Mouse (Mus musculus): ENCODE measurements at regions not wholly inside any gene's neighbourhood (a gene's known extent, or its start where the extent isn't known, plus 50 kb on each side); places are given as distances from the start of the nearest gene placed in this dataset.

DNA sequence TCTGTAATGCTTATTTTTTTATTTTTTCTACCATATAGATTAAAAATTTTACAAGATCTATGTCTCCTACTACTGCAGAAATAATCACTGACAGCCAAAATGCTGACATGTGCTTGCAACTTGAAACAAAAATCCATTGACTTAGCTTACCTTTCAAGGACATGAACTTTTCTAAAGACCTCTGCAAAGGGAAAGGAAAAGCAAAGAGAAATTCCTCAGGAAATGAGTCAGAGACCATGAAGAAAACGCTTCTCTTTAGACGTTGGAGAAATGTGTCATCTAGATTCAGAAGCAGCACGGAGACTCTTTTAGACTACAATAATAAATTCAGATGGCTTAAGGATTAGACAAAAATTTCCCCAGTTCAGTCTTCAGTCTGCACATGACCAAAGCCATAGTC lies 2188.6 kb upstream of the Tenm3 start:
- Histone ChIP-seq H3K4me1 (replicated peaks; ENCODE audit: control insufficient read depth in 2 of 2, insufficient read depth in 2 of 2, low read length in 1 of 2) (no peaks in the 10 kb centered on the region), H3K27ac (no peak overlapping the region), H3K9me3 (ENCODE audit: control insufficient read depth, low read length) (no peaks in the 10 kb centered on the region), H3K9ac (replicated peaks) (no peak overlapping the region), H3K36me3 (replicated peaks; ENCODE audit: control insufficient read depth, insufficient read depth, low read depth) (no peaks in the 10 kb centered on the region), H3K4me3 (ENCODE audit: insufficient read depth in 1 of 2, low read depth in 2 of 2, low read length in 2 of 2) (no peak overlapping the region), H3K4me2 (ENCODE audit: low read depth) (no peak overlapping the region), H3K27me3 (ENCODE audit: control insufficient read depth, insufficient read depth, low read length) (no peaks in the 10 kb centered on the region)
- WGBS (ENCODE audit: insufficient replicate concordance): 26% methylated on average over 3 of the region's 3 CpGs
- no peak for DNase-seq (ENCODE audit: low read depth in 3 of 3, low spot score in 3 of 3)
- no peak for TF ChIP-seq CTCF (IDR thresholded peaks at IDR 0.05; ENCODE audit: low read depth)
- TF ChIP-seq EP300 (IDR thresholded peaks at IDR 0.05; ENCODE audit: low read depth): no peak
- ATAC-seq (ENCODE audit: insufficient read depth): no peak

DNA sequence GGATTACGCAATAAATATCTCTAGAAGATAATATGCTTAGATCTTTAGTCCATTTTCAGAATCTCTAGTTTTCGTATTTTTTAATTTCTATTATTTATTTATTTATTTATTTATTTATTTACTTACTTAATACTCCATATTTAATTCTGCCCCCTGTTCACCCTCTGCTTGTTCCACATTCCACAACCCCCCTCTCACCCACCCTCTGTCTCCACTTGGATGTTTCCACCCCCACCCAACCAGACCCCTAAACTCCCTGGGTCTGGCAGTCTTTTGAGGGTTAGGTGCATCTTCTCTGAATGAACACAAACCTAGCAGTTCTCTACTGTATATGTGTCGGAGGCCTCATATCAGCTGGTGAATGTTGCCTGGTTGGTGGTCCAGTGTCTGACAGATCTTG lies 2166.8 kb upstream of the Tenm3 start:
- H3K4me2 ChIP-seq (ENCODE audit: low read depth): no peak overlapping the region
- H3K4me1 ChIP-seq (replicated peaks; ENCODE audit: control insufficient read depth in 2 of 2, insufficient read depth in 2 of 2, low read length in 1 of 2): no peaks in the 10 kb centered on the region
- H3K4me3 ChIP-seq (ENCODE audit: insufficient read depth in 1 of 2, low read depth in 2 of 2, low read length in 2 of 2): no peak overlapping the region
- H3K27ac ChIP-seq: no peak overlapping the region
- no peaks in the 10 kb centered on the region for H3K9me3 ChIP-seq (ENCODE audit: control insufficient read depth, low read length)
- H3K27me3 ChIP-seq (ENCODE audit: control insufficient read depth, insufficient read depth, low read length): no peaks in the 10 kb centered on the region
- DNase-seq (ENCODE audit: low read depth in 3 of 3, low spot score in 3 of 3) (no peak), ATAC-seq (ENCODE audit: insufficient read depth) (no peak)
- TF ChIP-seq CTCF (IDR thresholded peaks at IDR 0.05; ENCODE audit: low read depth): no peak
- no peak for TF ChIP-seq EP300 (IDR thresholded peaks at IDR 0.05; ENCODE audit: low read depth)
- WGBS (ENCODE audit: insufficient replicate concordance): 68% methylated on average over 3 of the region's 3 CpGs
- H3K9ac ChIP-seq (replicated peaks): no peak overlapping the region
- H3K36me3 ChIP-seq (replicated peaks; ENCODE audit: control insufficient read depth, insufficient read depth, low read depth): no peaks in the 10 kb centered on the region

DNA sequence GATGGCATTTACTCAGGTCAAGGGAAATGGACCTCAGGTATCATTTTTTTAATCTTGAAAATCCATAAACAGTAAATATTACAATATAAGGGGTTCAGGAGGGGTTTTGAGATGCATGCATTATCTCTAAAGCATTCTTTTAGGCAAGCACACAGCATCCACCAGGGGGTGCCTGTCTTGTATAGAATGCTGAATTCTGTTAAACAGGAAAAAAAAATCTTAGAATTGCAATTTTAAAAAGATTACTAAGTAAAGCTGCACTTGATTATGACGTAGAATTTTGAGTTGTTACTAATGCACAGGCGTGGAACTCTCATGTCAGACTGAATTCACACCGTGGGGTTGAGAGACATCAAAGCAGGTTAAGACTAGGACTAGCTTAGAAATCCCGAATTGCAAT lies 2123.6 kb upstream of the Tenm3 start:
- Histone ChIP-seq H3K27me3 (ENCODE audit: control insufficient read depth, insufficient read depth, low read length) (no peaks in the 10 kb centered on the region), H3K4me2 (ENCODE audit: low read depth) (no peak overlapping the region), H3K9me3 (ENCODE audit: control insufficient read depth, low read length) (no peaks in the 10 kb centered on the region), H3K4me3 (ENCODE audit: insufficient read depth in 1 of 2, low read depth in 2 of 2, low read length in 2 of 2) (no peak overlapping the region), H3K36me3 (replicated peaks; ENCODE audit: control insufficient read depth, insufficient read depth, low read depth) (no peaks in the 10 kb centered on the region), H3K9ac (replicated peaks) (no peak overlapping the region), H3K4me1 (replicated peaks; ENCODE audit: control insufficient read depth in 2 of 2, insufficient read depth in 2 of 2, low read length in 1 of 2) (no peaks in the 10 kb centered on the region), H3K27ac (no peak overlapping the region)
- TF ChIP-seq EP300 (IDR thresholded peaks at IDR 0.05; ENCODE audit: low read depth) (no peak), CTCF (IDR thresholded peaks at IDR 0.05; ENCODE audit: low read depth) (no peak)
- DNase-seq (ENCODE audit: low read depth in 3 of 3, low spot score in 3 of 3): no peak
- 44% methylated on average over 4 of the region's 4 CpGs for WGBS (ENCODE audit: insufficient replicate concordance)
- no peak for ATAC-seq (ENCODE audit: insufficient read depth)

DNA sequence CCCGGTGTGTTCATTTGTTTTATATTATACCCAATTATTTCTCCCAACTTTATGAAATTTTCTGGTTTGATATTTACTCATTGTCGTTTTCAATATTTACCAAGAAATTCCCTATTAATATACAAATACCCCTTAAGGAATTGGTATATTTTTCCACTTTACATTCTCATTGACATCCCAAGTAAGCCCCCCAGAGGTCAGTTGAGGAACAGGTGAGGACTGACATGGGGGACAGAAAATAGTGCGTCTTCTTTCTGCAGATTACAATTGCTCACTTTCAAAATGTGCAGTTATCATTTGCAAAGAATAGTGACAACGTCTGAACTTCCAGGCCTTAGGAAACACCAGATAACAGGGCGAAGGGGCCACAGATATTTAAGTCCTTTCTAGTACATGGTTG lies 2073.8 kb upstream of the Tenm3 start:
- Histone ChIP-seq H3K9me3 (ENCODE audit: control insufficient read depth, low read length) (no peaks in the 10 kb centered on the region), H3K27me3 (ENCODE audit: control insufficient read depth, insufficient read depth, low read length) (peaks cover 18% of the 10 kb centered on the region), H3K27ac (no peak overlapping the region), H3K4me1 (replicated peaks; ENCODE audit: control insufficient read depth in 2 of 2, insufficient read depth in 2 of 2, low read length in 1 of 2) (no peaks in the 10 kb centered on the region), H3K4me2 (ENCODE audit: low read depth) (no peak overlapping the region), H3K4me3 (ENCODE audit: insufficient read depth in 1 of 2, low read depth in 2 of 2, low read length in 2 of 2) (no peak overlapping the region), H3K9ac (replicated peaks) (no peak overlapping the region), H3K36me3 (replicated peaks; ENCODE audit: control insufficient read depth, insufficient read depth, low read depth) (no peaks in the 10 kb centered on the region)
- ATAC-seq (ENCODE audit: insufficient read depth) (no peak), DNase-seq (ENCODE audit: low read depth in 3 of 3, low spot score in 3 of 3) (no peak)
- 19% methylated on average over 5 of the region's 5 CpGs for WGBS (ENCODE audit: insufficient replicate concordance)
- no peak for TF ChIP-seq EP300 (IDR thresholded peaks at IDR 0.05; ENCODE audit: low read depth)
- TF ChIP-seq CTCF (IDR thresholded peaks at IDR 0.05; ENCODE audit: low read depth): no peak

DNA sequence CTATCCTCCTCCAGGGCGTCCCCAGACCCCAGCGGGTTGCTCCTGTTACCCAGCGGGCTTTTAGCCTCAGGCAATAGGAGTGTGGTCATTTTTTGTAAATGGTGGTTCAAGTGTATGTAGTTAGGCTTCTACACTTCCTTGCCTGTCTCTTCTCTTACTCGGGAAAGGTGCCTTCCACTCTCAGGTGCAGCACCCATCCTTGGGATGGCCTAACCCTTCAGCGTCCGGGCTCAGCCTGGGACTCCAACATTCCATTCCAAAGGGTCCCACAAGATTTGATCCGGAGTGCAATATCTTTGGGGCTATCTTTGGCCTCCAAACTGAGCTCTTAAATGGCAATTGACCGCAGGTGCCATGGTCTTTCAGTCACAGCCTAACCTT lies 2073.0 kb upstream of the Tenm3 start:
- Histone ChIP-seq H3K27ac (no peak overlapping the region), H3K36me3 (replicated peaks; ENCODE audit: control insufficient read depth, insufficient read depth, low read depth) (no peaks in the 10 kb centered on the region), H3K4me3 (ENCODE audit: insufficient read depth in 1 of 2, low read depth in 2 of 2, low read length in 2 of 2) (no peak overlapping the region), H3K9ac (replicated peaks) (no peak overlapping the region), H3K27me3 (ENCODE audit: control insufficient read depth, insufficient read depth, low read length) (peaks cover 18% of the 10 kb centered on the region), H3K4me1 (replicated peaks; ENCODE audit: control insufficient read depth in 2 of 2, insufficient read depth in 2 of 2, low read length in 1 of 2) (no peaks in the 10 kb centered on the region), H3K4me2 (ENCODE audit: low read depth) (no peak overlapping the region), H3K9me3 (ENCODE audit: control insufficient read depth, low read length) (no peaks in the 10 kb centered on the region)
- TF ChIP-seq EP300 (IDR thresholded peaks at IDR 0.05; ENCODE audit: low read depth): no peak
- no peak for TF ChIP-seq CTCF (IDR thresholded peaks at IDR 0.05; ENCODE audit: low read depth)
- no peak for ATAC-seq (ENCODE audit: insufficient read depth)
- no peak for DNase-seq (ENCODE audit: low read depth in 3 of 3, low spot score in 3 of 3)
- WGBS (ENCODE audit: insufficient replicate concordance): 6% methylated on average over 8 of the region's 8 CpGs
